Mouse (Mus musculus): ENCODE data around the gene Gm43552. TPM values are rescaled to one million over a fixed set of nuclear protein-coding genes. Genes with fewer than 3 reads are reported as not detected.
A peak's percentile ranks its signal among the peaks of the same experiment; 100 is the strongest.

Gm43552 gene
- polyA plus RNA-seq, 1 experiment from 2014 or later = not detected

DNA sequence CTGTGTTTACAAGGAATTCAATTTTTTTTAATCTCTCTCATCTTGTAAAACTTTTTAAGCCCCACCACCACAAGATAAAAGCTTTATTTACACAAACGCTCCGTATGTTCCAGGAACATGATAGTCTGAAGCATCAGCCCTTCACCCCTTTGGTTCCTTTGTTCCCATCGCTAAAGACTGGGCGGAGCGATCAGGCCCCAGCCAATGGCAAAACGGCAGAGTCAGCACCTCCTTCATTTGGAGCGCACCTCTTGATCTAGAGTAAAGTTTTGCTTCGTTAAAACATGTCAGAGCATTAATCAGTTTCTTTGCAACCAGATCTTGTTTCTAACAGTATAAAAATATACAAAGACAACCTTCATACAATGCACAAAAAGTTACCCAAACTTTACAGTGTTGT is 13.2 kb upstream of the Gm43552 start:
- H3K36me3 ChIP-seq (ENCODE audit: control insufficient read depth, insufficient read depth, low read length) = no peaks in the 10 kb centered on the region
- WGBS = 13% methylated on average over 8 of the region's 8 CpGs
- H3K27me3 ChIP-seq (replicated peaks; ENCODE audit: control insufficient read depth, insufficient read depth, low read length) = no peaks in the 10 kb centered on the region
- no peaks in the 10 kb centered on the region for H3K9me3 ChIP-seq (ENCODE audit: control insufficient read depth, low read length)
- peaks cover 3% of the 10 kb centered on the region; the same call in 1 of the 2 replicates for H3K4me1 ChIP-seq (ENCODE audit: control insufficient read depth, insufficient read depth, low read length)
- H3K9ac ChIP-seq (ENCODE audit: low read depth, low read length) = no peak overlapping the region
- H3K4me3 ChIP-seq (ENCODE audit: low read length) = no peak overlapping the region
- no peak overlapping the region for H3K27ac ChIP-seq (ENCODE audit: low read length)
- H3K4me2 ChIP-seq (ENCODE audit: low read depth, low read length) = peak overlapping the region; percentile 30; the same call in 1 of the 2 replicates
- ATAC-seq = no peak

DNA sequence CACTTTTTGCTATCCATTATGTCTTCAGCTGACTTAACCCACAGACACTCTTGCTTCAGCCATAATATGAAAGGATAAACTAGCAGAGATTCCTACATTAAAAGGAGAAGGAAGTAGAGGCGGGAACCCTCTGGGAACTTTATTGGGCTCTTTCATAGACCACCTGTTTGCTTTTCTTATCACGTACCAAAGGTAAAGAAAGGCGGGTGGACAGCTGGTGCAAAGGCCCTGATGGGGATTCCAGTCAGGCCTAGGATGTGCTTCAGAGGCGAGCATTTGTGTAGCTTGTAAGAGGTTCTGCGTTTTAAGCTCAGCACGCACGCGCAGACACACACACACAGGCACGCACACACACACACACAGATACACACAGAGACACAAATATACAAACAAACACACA is 8.8 kb upstream of the Gm43552 start:
- 67% methylated on average over 9 of the region's 9 CpGs for WGBS
- Histone ChIP-seq H3K4me3 (ENCODE audit: low read length) (no peak overlapping the region), H3K4me2 (ENCODE audit: low read depth, low read length) (no peak overlapping the region), H3K4me1 (ENCODE audit: control insufficient read depth, insufficient read depth, low read length) (peaks cover 3% of the 10 kb centered on the region; the same call in 1 of the 2 replicates), H3K9ac (ENCODE audit: low read depth, low read length) (no peak overlapping the region), H3K9me3 (ENCODE audit: control insufficient read depth, low read length) (no peaks in the 10 kb centered on the region), H3K36me3 (ENCODE audit: control insufficient read depth, insufficient read depth, low read length) (no peaks in the 10 kb centered on the region), H3K27ac (ENCODE audit: low read length) (no peak overlapping the region), H3K27me3 (replicated peaks; ENCODE audit: control insufficient read depth, insufficient read depth, low read length) (no peaks in the 10 kb centered on the region)
- peak; percentile 55; the same call in 1 of the 2 replicates for ATAC-seq

DNA sequence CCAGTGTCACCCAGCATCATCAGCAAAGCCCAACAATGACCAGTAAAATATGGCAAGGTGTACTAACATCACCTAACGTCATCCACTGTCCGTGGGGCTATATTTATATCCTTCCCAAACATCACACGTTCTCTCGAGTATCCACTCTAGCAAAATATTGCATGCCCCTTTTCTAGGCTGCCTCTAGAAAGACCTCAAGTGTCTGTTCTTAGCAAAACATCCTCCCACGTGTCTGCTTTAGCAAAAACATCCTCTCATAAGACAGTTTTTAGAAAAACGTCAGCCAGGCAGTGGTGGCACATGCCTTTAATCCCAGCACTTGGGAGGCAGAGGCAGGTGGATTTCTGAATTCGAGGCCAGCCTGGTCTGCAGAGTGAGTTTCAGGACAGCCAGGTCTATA is 7.6 kb upstream of the Gm43552 start:
- Histone ChIP-seq H3K9ac (ENCODE audit: low read depth, low read length) (no peak overlapping the region), H3K27ac (ENCODE audit: low read length) (no peak overlapping the region), H3K4me1 (ENCODE audit: control insufficient read depth, insufficient read depth, low read length) (peaks cover 3% of the 10 kb centered on the region; the same call in 1 of the 2 replicates), H3K9me3 (ENCODE audit: control insufficient read depth, low read length) (no peaks in the 10 kb centered on the region), H3K36me3 (ENCODE audit: control insufficient read depth, insufficient read depth, low read length) (no peaks in the 10 kb centered on the region), H3K4me2 (ENCODE audit: low read depth, low read length) (no peak overlapping the region), H3K27me3 (replicated peaks; ENCODE audit: control insufficient read depth, insufficient read depth, low read length) (no peaks in the 10 kb centered on the region), H3K4me3 (ENCODE audit: low read length) (no peak overlapping the region)
- no peak for ATAC-seq
- 82% methylated on average over 7 of the region's 7 CpGs for WGBS

DNA sequence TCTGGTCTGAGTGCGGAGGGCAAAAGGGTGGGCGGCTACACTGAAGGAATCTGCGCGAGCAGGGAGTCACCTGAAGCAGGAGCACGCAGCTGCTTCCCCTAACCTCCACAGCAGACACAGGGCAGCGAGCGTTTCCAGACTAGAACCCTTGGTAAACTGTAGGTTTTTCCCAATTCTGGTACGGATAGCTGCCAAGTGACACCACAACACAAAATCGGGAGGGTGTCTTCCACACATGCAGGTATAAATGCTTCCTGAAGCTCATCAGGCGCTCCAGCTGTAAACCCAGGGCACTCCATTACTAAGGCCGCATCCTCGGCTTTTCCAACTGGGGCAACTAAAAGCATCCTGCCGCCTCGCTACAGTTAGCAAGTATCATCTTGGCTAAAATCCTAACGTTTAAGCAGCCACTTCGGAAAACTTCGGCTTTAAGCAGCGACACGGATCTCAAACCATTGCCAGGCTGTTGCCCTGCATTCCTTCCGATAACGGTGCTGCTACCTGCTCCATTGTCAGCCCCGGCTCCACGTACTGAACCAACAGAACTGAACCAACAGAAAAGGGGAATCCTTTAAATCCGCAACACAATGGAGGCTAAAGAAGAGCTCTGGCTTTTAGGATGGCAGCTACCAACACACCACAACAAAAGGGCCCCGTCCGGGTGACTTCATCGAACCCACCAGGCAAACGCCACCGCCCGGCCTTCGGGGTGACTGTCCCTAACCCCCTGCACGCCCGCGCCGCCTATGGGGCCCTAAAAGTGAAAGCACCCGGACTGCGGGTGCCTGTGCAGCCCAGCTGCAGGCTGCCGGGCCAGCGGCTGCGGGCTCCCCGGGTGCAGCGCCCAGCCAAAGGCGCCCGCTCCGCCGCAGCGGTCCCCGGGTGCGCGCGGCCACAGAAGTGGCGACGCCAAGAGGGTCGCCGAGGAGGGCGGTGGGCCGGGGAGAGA is 592 bp downstream of the Gm43552 start:
- peak overlapping the region; percentile 93 for H3K4me2 ChIP-seq (ENCODE audit: low read depth, low read length)
- H3K36me3 ChIP-seq (ENCODE audit: control insufficient read depth, insufficient read depth, low read length) = no peaks in the 10 kb centered on the region
- H3K27ac ChIP-seq (ENCODE audit: low read length) = peak overlapping the region; percentile 97
- peak overlapping the region; percentile 97 for H3K9ac ChIP-seq (ENCODE audit: low read depth, low read length)
- no peaks in the 10 kb centered on the region for H3K9me3 ChIP-seq (ENCODE audit: control insufficient read depth, low read length)
- H3K4me3 ChIP-seq (ENCODE audit: low read length) = peak overlapping the region; percentile 93
- ATAC-seq = peak; percentile 90
- under 1% methylated on average over 54 of the region's 57 CpGs for WGBS
- H3K4me1 ChIP-seq (ENCODE audit: control insufficient read depth, insufficient read depth, low read length) = peaks cover 11% of the 10 kb centered on the region
- H3K27me3 ChIP-seq (replicated peaks; ENCODE audit: control insufficient read depth, insufficient read depth, low read length) = no peaks in the 10 kb centered on the region

DNA sequence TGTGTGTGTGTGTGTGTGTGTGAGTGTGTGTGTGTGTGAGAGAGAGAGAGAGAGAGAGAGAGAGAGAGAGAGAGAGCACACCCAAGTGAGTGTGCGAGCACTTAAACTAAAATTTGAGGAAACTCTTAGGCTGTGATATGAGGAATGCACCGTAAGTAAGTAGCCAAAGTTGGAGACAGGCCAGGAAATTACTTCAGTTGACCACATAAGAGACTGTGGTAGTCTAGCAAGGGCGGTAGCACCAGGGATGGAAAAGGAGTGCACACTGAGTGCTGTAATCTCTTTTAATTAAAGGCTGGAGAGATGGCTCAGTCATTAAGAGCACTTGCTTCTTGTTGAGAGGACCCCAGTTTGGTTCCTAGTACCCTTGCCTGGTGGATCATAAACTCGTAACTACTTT is 2.8 kb downstream of the Gm43552 start:
- Histone ChIP-seq H3K4me3 (ENCODE audit: low read length) (no peak overlapping the region), H3K4me2 (ENCODE audit: low read depth, low read length) (no peak overlapping the region), H3K9ac (ENCODE audit: low read depth, low read length) (no peak overlapping the region), H3K4me1 (ENCODE audit: control insufficient read depth, insufficient read depth, low read length) (peaks cover 11% of the 10 kb centered on the region), H3K9me3 (ENCODE audit: control insufficient read depth, low read length) (no peaks in the 10 kb centered on the region), H3K27me3 (replicated peaks; ENCODE audit: control insufficient read depth, insufficient read depth, low read length) (no peaks in the 10 kb centered on the region), H3K36me3 (ENCODE audit: control insufficient read depth, insufficient read depth, low read length) (no peaks in the 10 kb centered on the region), H3K27ac (ENCODE audit: low read length) (no peak overlapping the region)
- WGBS = 66% methylated on average over 4 of the region's 4 CpGs
- no peak for ATAC-seq

DNA sequence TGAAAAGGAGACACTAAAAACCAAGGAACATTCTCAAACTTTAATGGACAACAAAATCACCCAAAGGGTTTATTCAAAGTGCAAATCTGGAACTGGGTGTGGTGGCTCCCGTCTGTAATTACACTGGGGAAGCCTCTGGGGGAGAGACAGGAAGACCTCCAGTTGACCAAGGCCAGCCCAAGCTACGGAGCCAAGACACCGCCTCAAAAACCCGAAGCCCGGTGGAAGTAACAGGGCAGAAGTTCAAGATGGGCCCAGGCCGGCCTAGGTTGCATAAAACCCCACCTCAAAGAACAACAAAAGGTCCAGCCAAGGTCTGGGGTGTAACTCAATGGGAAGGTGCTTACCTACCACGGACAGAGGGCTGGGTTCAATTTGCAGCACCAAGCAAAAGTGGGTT is 3.9 kb downstream of the Gm43552 start:
- ATAC-seq = no peak
- H3K4me1 ChIP-seq (ENCODE audit: control insufficient read depth, insufficient read depth, low read length) = peaks cover 11% of the 10 kb centered on the region
- no peaks in the 10 kb centered on the region for H3K36me3 ChIP-seq (ENCODE audit: control insufficient read depth, insufficient read depth, low read length)
- no peaks in the 10 kb centered on the region for H3K9me3 ChIP-seq (ENCODE audit: control insufficient read depth, low read length)
- H3K27ac ChIP-seq (ENCODE audit: low read length) = peak overlapping the region; percentile 41; the same call in 1 of the 2 replicates
- no peak overlapping the region for H3K4me3 ChIP-seq (ENCODE audit: low read length)
- H3K4me2 ChIP-seq (ENCODE audit: low read depth, low read length) = no peak overlapping the region
- no peaks in the 10 kb centered on the region for H3K27me3 ChIP-seq (replicated peaks; ENCODE audit: control insufficient read depth, insufficient read depth, low read length)
- no peak overlapping the region for H3K9ac ChIP-seq (ENCODE audit: low read depth, low read length)
- WGBS = 79% methylated on average over 7 of the region's 7 CpGs

DNA sequence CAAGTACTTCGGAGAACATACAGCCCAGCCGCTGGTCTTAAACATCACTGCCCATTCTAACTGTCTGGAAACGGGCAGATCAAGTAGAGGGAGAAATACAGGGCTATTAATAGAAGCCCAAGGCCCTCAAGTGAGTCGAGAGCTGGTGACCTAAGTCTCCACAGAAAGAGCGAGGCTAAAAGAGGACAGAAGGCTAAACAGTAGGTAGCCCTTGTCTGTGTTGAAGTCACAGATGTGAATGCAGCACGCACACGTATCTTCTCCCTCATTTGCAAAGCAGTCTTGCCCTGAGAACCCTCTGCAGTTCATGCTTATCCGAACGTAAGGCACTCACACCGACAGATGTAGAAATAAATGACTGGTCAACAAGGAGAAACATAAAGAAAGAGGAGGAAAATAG is 5.3 kb downstream of the Gm43552 start:
- Histone ChIP-seq H3K4me2 (ENCODE audit: low read depth, low read length) (no peak overlapping the region), H3K27ac (ENCODE audit: low read length) (no peak overlapping the region), H3K9me3 (ENCODE audit: control insufficient read depth, low read length) (no peaks in the 10 kb centered on the region), H3K27me3 (replicated peaks; ENCODE audit: control insufficient read depth, insufficient read depth, low read length) (no peaks in the 10 kb centered on the region), H3K4me3 (ENCODE audit: low read length) (no peak overlapping the region), H3K36me3 (ENCODE audit: control insufficient read depth, insufficient read depth, low read length) (no peaks in the 10 kb centered on the region), H3K4me1 (ENCODE audit: control insufficient read depth, insufficient read depth, low read length) (peaks cover 11% of the 10 kb centered on the region), H3K9ac (ENCODE audit: low read depth, low read length) (no peak overlapping the region)
- 83% methylated on average over 10 of the region's 10 CpGs for WGBS
- ATAC-seq = no peak

DNA sequence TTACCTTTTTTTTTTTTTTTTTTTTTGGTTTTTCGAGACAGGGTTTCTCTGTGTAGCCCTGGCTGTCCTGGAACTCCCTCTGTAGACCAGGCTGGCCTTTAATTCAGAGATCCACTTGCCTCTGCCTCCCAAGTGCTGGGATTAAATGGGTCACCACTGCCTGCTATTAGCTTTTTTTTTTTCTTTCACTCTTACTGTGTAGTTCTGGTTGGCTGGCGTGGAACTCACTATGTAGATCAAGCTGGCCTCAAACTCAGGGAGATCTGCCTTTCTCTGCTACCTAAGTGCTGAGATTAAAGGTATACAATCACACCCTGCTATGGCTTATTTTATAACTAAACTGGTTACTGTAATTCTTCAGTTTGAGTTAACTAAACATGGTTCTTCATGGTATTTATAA is 6.1 kb downstream of the Gm43552 start:
- H3K27ac ChIP-seq (ENCODE audit: low read length) = no peak overlapping the region
- H3K36me3 ChIP-seq (ENCODE audit: control insufficient read depth, insufficient read depth, low read length) = no peaks in the 10 kb centered on the region
- H3K4me1 ChIP-seq (ENCODE audit: control insufficient read depth, insufficient read depth, low read length) = peaks cover 6% of the 10 kb centered on the region
- 92% methylated on average over 2 of the region's 2 CpGs for WGBS
- no peaks in the 10 kb centered on the region for H3K9me3 ChIP-seq (ENCODE audit: control insufficient read depth, low read length)
- no peak for ATAC-seq
- no peak overlapping the region for H3K4me3 ChIP-seq (ENCODE audit: low read length)
- no peaks in the 10 kb centered on the region for H3K27me3 ChIP-seq (replicated peaks; ENCODE audit: control insufficient read depth, insufficient read depth, low read length)
- no peak overlapping the region for H3K9ac ChIP-seq (ENCODE audit: low read depth, low read length)
- H3K4me2 ChIP-seq (ENCODE audit: low read depth, low read length) = no peak overlapping the region

DNA sequence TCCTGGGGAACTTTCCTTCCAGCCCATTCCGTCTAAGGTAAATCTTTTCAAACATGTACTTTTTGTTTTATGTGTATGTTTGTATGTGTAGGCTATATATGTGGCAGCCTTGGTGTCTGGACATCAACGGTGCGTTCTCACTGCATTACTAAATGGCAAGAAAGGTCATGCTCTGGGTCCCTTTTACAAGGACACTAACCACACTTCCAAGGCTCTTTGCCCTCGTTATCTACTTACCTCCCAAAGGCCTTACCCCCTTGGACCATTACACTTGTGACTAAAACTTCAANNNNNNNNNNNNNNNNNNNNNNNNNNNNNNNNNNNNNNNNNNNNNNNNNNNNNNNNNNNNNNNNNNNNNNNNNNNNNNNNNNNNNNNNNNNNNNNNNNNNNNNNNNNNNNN is 9.6 kb downstream of the Gm43552 start:
- no peak overlapping the region for H3K27ac ChIP-seq (ENCODE audit: low read length)
- no peak overlapping the region for H3K4me3 ChIP-seq (ENCODE audit: low read length)
- no peak overlapping the region for H3K9ac ChIP-seq (ENCODE audit: low read depth, low read length)
- WGBS = 83% methylated on average over 4 of the region's 4 CpGs
- H3K36me3 ChIP-seq (ENCODE audit: control insufficient read depth, insufficient read depth, low read length) = no peaks in the 10 kb centered on the region
- H3K4me1 ChIP-seq (ENCODE audit: control insufficient read depth, insufficient read depth, low read length) = peaks cover 9% of the 10 kb centered on the region
- no peaks in the 10 kb centered on the region for H3K9me3 ChIP-seq (ENCODE audit: control insufficient read depth, low read length)
- H3K27me3 ChIP-seq (replicated peaks; ENCODE audit: control insufficient read depth, insufficient read depth, low read length) = no peaks in the 10 kb centered on the region
- ATAC-seq = no peak
- no peak overlapping the region for H3K4me2 ChIP-seq (ENCODE audit: low read depth, low read length)

All from intestine, embryonic 16.5 days (tissue).